Mouse (Mus musculus) cortical plate, adult 2 months (tissue): ENCODE data around the gene Ext2.

Experiments
- CTCF ChIP-seq: fragments of 200-500 bp; IDR thresholded peaks from 2 replicates; pipeline ENCODE4 v1.5.1; 2011; ENCODE audit warnings: mild to moderate bottlenecking, control low read depth, low read length; ENCODE audit not compliant: insufficient read depth; ENCODE audit errors: extremely low read depth
- POLR2A ChIP-seq: fragments of 200-500 bp; IDR thresholded peaks from 2 replicates; pipeline ENCODE4 v1.6.1; 2011; ENCODE audit warnings: mild to moderate bottlenecking, low read length, control low read depth; ENCODE audit not compliant: insufficient read depth; ENCODE audit errors: extremely low read depth

- no peak for TF ChIP-seq CTCF
- no peak for TF ChIP-seq POLR2A
These were observed 102.3 kb downstream of the Ext2 start for GRCm38 (mm10) chr2:93719792-93720675.
